Mouse (Mus musculus): ENCODE data around the gene Sftpa1. TPM values are rescaled to one million over a fixed set of nuclear protein-coding genes. Genes with fewer than 3 reads are reported as not detected.

The Sftpa1 gene
- not detected for polyA plus RNA-seq (2017; shearing (Covaris generic))

GRCm38 (mm10) chr14:41131540-41131939 lies at the start of gene Sftpa1:
TSS of gene Sftpa1 (plus strand) at chr14:41131782.

GRCm38 (mm10) chr14:41104853-41105444 lies 26.6 kb upstream of the Sftpa1 start, which contains the start of gene Mat1a:
TSS of gene Mat1a (plus strand) at chr14:41105035.

GRCm38 (mm10) chr14:41151220-41151898 lies 19.8 kb downstream of the Sftpa1 start, which contains the start of gene Mbl1:
TSS of gene Mbl1 (plus strand) at chr14:41151458.

GRCm38 (mm10) chr14:41185059-41185821 lies 53.7 kb downstream of the Sftpa1 start, which contains the start of gene Sftpd:
TSS of gene Sftpd (minus strand) at chr14:41185149.

Other genes starting within 250 kb of the Sftpa1 start
- 0.90 TPM for gene Sh2d4b, start 238.5 kb upstream of the Sftpa1 start, polyA plus RNA-seq (2017; shearing (Covaris generic))
- gene Tspan14, start 165.0 kb upstream of the Sftpa1 start, polyA plus RNA-seq (2017; shearing (Covaris generic)) = 141 TPM
- gene Fam213a, start 118.0 kb upstream of the Sftpa1 start, polyA plus RNA-seq (2017; shearing (Covaris generic)) = 14.2 TPM
- not detected for gene Dydc2, start 62.6 kb upstream of the Sftpa1 start, polyA plus RNA-seq (2017; shearing (Covaris generic))
- gene Dydc1, start 58.9 kb upstream of the Sftpa1 start, polyA plus RNA-seq (2017; shearing (Covaris generic)) = not detected
- gene Mat1a, start 26.7 kb upstream of the Sftpa1 start, polyA plus RNA-seq (2017; shearing (Covaris generic)) = not detected
- not detected for gene Mbl1, start 19.7 kb downstream of the Sftpa1 start, polyA plus RNA-seq (2017; shearing (Covaris generic))
- gene Sftpd, start 53.4 kb downstream of the Sftpa1 start, polyA plus RNA-seq (2017; shearing (Covaris generic)) = not detected
- gene Gm2832, start 147.0 kb downstream of the Sftpa1 start, polyA plus RNA-seq (2017; shearing (Covaris generic)) = not detected
- not detected for gene Gm5798, start 216.8 kb downstream of the Sftpa1 start, polyA plus RNA-seq (2017; shearing (Covaris generic))

All from effector memory CD4-positive, alpha-beta T cell, adult 5 months (primary cell).